Mouse (Mus musculus) CH12.LX (cell line): ENCODE measurements around the gene Dhx36. TPM values are rescaled to one million over a fixed set of nuclear protein-coding genes. Genes with fewer than 3 reads are reported as not detected.
A peak's percentile ranks its signal among the peaks of the same experiment; 100 is the strongest.

Source experiments
- DNase-seq: peaks from one replicate; pipeline ENCODE4 v3.0.0-alpha.2; 2013; ENCODE audit errors: extremely low read depth
- H3K27ac ChIP-seq: 2 replicates; pipeline ENCODE4 v1.5.1; 2012; ENCODE audit warnings: low read depth, mild to moderate bottlenecking, control low read depth, moderate library complexity; ENCODE audit not compliant: insufficient read depth
- H3K27me3 ChIP-seq: replicated peaks from 2 replicates; pipeline ENCODE3; 2012; ENCODE audit warnings: inconsistent platforms
- H3K36me3 ChIP-seq, 2 experiments: replicated peaks in 1 of 2; 2 replicates each; pipeline versions ENCODE3 to v1.6.1; 2012; ENCODE audit warnings: inconsistent platforms in 1 of 2, low read length in 1 of 2, mild to moderate bottlenecking in 1 of 2, mixed read lengths in 1 of 2, moderate library complexity in 1 of 2; ENCODE audit not compliant: control insufficient read depth in 1 of 2, insufficient read depth in 1 of 2
- H3K4me1 ChIP-seq, 2 experiments: 2 replicates each; pipeline ENCODE4 v1.6.1; 2012; ENCODE audit warnings: inconsistent platforms in 1 of 2, moderate library complexity in 1 of 2; ENCODE audit not compliant: insufficient read depth in 2 of 2, control insufficient read depth in 1 of 2
- H3K4me2 ChIP-seq: 2 replicates; pipeline ENCODE4 v1.6.1; 2012; ENCODE audit warnings: low read depth, mild to moderate bottlenecking, control low read depth; ENCODE audit not compliant: poor library complexity, insufficient read depth, severe bottlenecking
- H3K4me3 ChIP-seq, 3 experiments: fragments of 150-350 bp in 1 of 3; sonication (generic) in 1 of 3; replicated peaks in 1 of 3; 2 replicates each; pipeline versions ENCODE3 to v1.5.1; 2011 to 2012; ENCODE audit warnings: low read depth in 2 of 3, low read length in 2 of 3, mild to moderate bottlenecking in 2 of 3, moderate library complexity in 2 of 3, control low read depth in 1 of 3, improper control_type of control experiment in 1 of 3, inconsistent platforms in 1 of 3, mixed read lengths in 1 of 3; ENCODE audit not compliant: poor library complexity in 1 of 3
- H3K79me2 ChIP-seq: replicated peaks from 2 replicates; pipeline ENCODE4 v1.6.1; 2012; ENCODE audit warnings: mild to moderate bottlenecking, moderate library complexity; ENCODE audit not compliant: control insufficient read depth, poor library complexity, insufficient read depth, severe bottlenecking; ENCODE audit errors: extremely low read depth
- H3K9ac ChIP-seq: 2 replicates; pipeline ENCODE4 v1.6.1; 2012; ENCODE audit warnings: low read depth, mild to moderate bottlenecking, control low read depth, moderate library complexity; ENCODE audit not compliant: insufficient read depth
- H3K9me3 ChIP-seq: replicated peaks from 2 replicates; pipeline ENCODE3; 2012; ENCODE audit warnings: low read length, inconsistent platforms, mixed read lengths
- CTCF ChIP-seq, 2 experiments: IDR thresholded peaks in 1 of 2; conservative IDR thresholded peaks in 1 of 2; 2 replicates each; pipeline ENCODE4 v1.5.1; 2011 to 2012; ENCODE audit warnings: low read depth in 2 of 2, low read length in 2 of 2, improper control_type of control experiment in 1 of 2, inconsistent platforms in 1 of 2, mild to moderate bottlenecking in 1 of 2, moderate library complexity in 1 of 2
- ELF1 ChIP-seq: IDR thresholded peaks from 2 replicates; pipeline ENCODE4 v1.6.1; 2014; ENCODE audit warnings: low read depth, mild to moderate bottlenecking, inconsistent platforms, low read length, improper control_type of control experiment
- ETS1 ChIP-seq: conservative IDR thresholded peaks from 2 replicates; pipeline ENCODE4 v1.6.1; 2012; ENCODE audit warnings: low read depth, mild to moderate bottlenecking, inconsistent platforms, low read length, improper control_type of control experiment, moderate library complexity
- GABPA ChIP-seq: IDR thresholded peaks from 2 replicates; pipeline ENCODE4 v1.6.1; 2012; ENCODE audit warnings: low read depth, low read length, improper control_type of control experiment, inconsistent platforms; ENCODE audit not compliant: insufficient replicate concordance
- IRF4 ChIP-seq: IDR thresholded peaks from 2 replicates; pipeline ENCODE4 v1.6.1; 2014; ENCODE audit warnings: low read depth, mild to moderate bottlenecking, inconsistent platforms, low read length, improper control_type of control experiment
- JUND ChIP-seq: conservative IDR thresholded peaks from 2 replicates; pipeline ENCODE4 v1.6.1; 2011; ENCODE audit warnings: low read depth, low read length, improper control_type of control experiment
- KAT2A ChIP-seq: IDR thresholded peaks from 2 replicates; pipeline ENCODE4 v1.6.1; 2012; ENCODE audit warnings: low read length, improper control_type of control experiment, inconsistent platforms; ENCODE audit not compliant: insufficient replicate concordance
- MAZ ChIP-seq: IDR thresholded peaks from 2 replicates; pipeline ENCODE4 v1.6.1; 2012; ENCODE audit warnings: low read depth, mild to moderate bottlenecking, inconsistent platforms, low read length, improper control_type of control experiment, moderate library complexity
- MEF2A ChIP-seq: IDR thresholded peaks from 2 replicates; pipeline ENCODE4 v1.6.1; 2014; ENCODE audit warnings: low read depth, mild to moderate bottlenecking, inconsistent platforms, low read length, improper control_type of control experiment, borderline replicate concordance
- MYC ChIP-seq: IDR thresholded peaks from 2 replicates; pipeline ENCODE4 v1.6.1; 2011; ENCODE audit warnings: low read depth, mild to moderate bottlenecking, improper control_type of control experiment, low read length
- NELFE ChIP-seq: IDR thresholded peaks from 2 replicates; pipeline ENCODE4 v1.6.1; 2011; ENCODE audit warnings: low read depth, low read length, improper control_type of control experiment
- RAD21 ChIP-seq: IDR thresholded peaks from 2 replicates; pipeline ENCODE4 v1.6.1; 2011; ENCODE audit warnings: low read depth, mild to moderate bottlenecking, low read length, improper control_type of control experiment, moderate library complexity
- RCOR1 ChIP-seq: conservative IDR thresholded peaks from 2 replicates; pipeline ENCODE4 v1.6.1; 2012; ENCODE audit warnings: low read depth, mild to moderate bottlenecking, inconsistent platforms, low read length, improper control_type of control experiment
- SMC3 ChIP-seq: IDR thresholded peaks from 2 replicates; pipeline ENCODE4 v1.6.1; 2011; ENCODE audit warnings: low read depth, low read length, improper control_type of control experiment
- UBTF ChIP-seq: IDR thresholded peaks from 2 replicates; pipeline ENCODE4 v1.6.1; 2012; ENCODE audit warnings: low read depth, mild to moderate bottlenecking, inconsistent platforms, low read length, improper control_type of control experiment, moderate library complexity
- USF2 ChIP-seq: conservative IDR thresholded peaks from 2 replicates; pipeline ENCODE4 v1.6.1; 2011; ENCODE audit warnings: low read depth, low read length, improper control_type of control experiment
- ZC3H11A ChIP-seq: IDR thresholded peaks from 2 replicates; pipeline ENCODE4 v1.6.1; 2012; ENCODE audit warnings: low read depth, mild to moderate bottlenecking, inconsistent platforms, low read length, improper control_type of control experiment
- ZMIZ1 ChIP-seq: IDR thresholded peaks from 2 replicates; pipeline ENCODE4 v1.6.1; 2012; ENCODE audit warnings: low read depth, mild to moderate bottlenecking, inconsistent platforms, low read length, improper control_type of control experiment
- ZNF384 ChIP-seq: IDR thresholded peaks from 2 replicates; pipeline ENCODE4 v1.6.1; 2012; ENCODE audit warnings: low read depth, low read length, improper control_type of control experiment, inconsistent platforms
- dilution Hi-C: fragments of 300-500 bp; cut with MboI; formaldehyde crosslinking; loops from 2 replicates; pipeline ENCODE4 v1.14.3; 2020; ENCODE audit warnings: low sequenced_read_pairs; ENCODE audit not compliant: extremely low pct_unique_long_range_greater_than_20kb, extremely low pct_ligation_motif_present
- in situ Hi-C: fragments of 300-500 bp; cut with MboI; formaldehyde crosslinking; loops from 3 replicates; pipeline ENCODE4 v1.14.3; 2019; ENCODE audit warnings: low sequenced_read_pairs, low pct_ligation_motif_present, low pct_unique_long_range_greater_than_20kb, mixed read lengths
- polyA plus RNA-seq: library from polyadenylated mRNA; unstranded; fragments of >175 nt; gene quantifications from 2 replicates; pipeline ENCODE4 v1.2.1, GENCODE M21; 2012; ENCODE audit warnings: low read depth; ENCODE audit not compliant: insufficient read length
- total RNA-seq, 2 experiments: library from RNA; depleted of rRNA; stranded (reverse); fragments of 300-350 nt in 1 of 2; fragments of >200 nt in 1 of 2; gene quantifications; 2 replicates each; pipeline ENCODE4 v1.2.3; 2012 to 2014

Dhx36 gene
- total and polyA plus RNA-seq, 3 experiments = 29.7 to 66.3 (median 35.0) TPM

- no peak for DNase-seq
- no peak for TF ChIP-seq MEF2A
- no peak for TF ChIP-seq UBTF
- no peak for TF ChIP-seq GABPA
- no peak for TF ChIP-seq IRF4
- no peak for TF ChIP-seq USF2
- TF ChIP-seq NELFE = no peak
- no peak for TF ChIP-seq ZMIZ1
- no peak for TF ChIP-seq CTCF (conservative IDR thresholded peaks at IDR 0.05 in 1 of 2, IDR thresholded peaks at IDR 0.05 in 1 of 2; ENCODE audit: low read depth in 2 of 2, low read length in 2 of 2)
- TF ChIP-seq ELF1 = no peak
- TF ChIP-seq ZNF384 = no peak
- TF ChIP-seq RCOR1 = no peak
- TF ChIP-seq ZC3H11A = no peak
- TF ChIP-seq KAT2A = no peak
- TF ChIP-seq MYC = no peak
- TF ChIP-seq MAZ = no peak
- TF ChIP-seq ETS1 = no peak
- no peak for TF ChIP-seq JUND
- H3K79me2 ChIP-seq = no peaks in the 10 kb centered on the region
- no peak overlapping the region for H3K4me3 ChIP-seq
- in situ Hi-C loops = no loop called here
- H3K4me2 ChIP-seq = no peak overlapping the region
- no peaks in the 10 kb centered on the region for H3K27me3 ChIP-seq
- no peaks in the 10 kb centered on the region for H3K9me3 ChIP-seq
- H3K9ac ChIP-seq = no peak overlapping the region
- H3K4me1 ChIP-seq = no peaks in the 10 kb centered on the region; a peak in 1 of 4 replicates
- no peaks in the 10 kb centered on the region for H3K36me3 ChIP-seq
- no peak overlapping the region for H3K27ac ChIP-seq
- dilution Hi-C loops = no loop called here
Measured at GRCm38 (mm10) chr3:62452961-62453360, 53.8 kb downstream of the Dhx36 start.

- peak in 1 of 2 experiments; percentile 32; a peak in 2 of 4 replicates for TF ChIP-seq CTCF (conservative IDR thresholded peaks at IDR 0.05 in 1 of 2, IDR thresholded peaks at IDR 0.05 in 1 of 2; ENCODE audit: low read depth in 2 of 2, low read length in 2 of 2)
- TF ChIP-seq RAD21 = peak; percentile 27
- peak; percentile 23 for TF ChIP-seq SMC3
- no peak for TF ChIP-seq ETS1
Measured at GRCm38 (mm10) chr3:62449871-62450496, 56.8 kb downstream of the Dhx36 start.

More at GRCm38 (mm10) chr3:62449871-62450496, 56.8 kb downstream of the Dhx36 start:
- in situ Hi-C loops = no loop called here
- Histone ChIP-seq H3K4me2 (no peak overlapping the region), H3K79me2 (no peaks in the 10 kb centered on the region), H3K9ac (no peak overlapping the region), H3K27ac (no peak overlapping the region), H3K36me3 (no peaks in the 10 kb centered on the region), H3K27me3 (no peaks in the 10 kb centered on the region), H3K4me3 (no peak overlapping the region), H3K9me3 (no peaks in the 10 kb centered on the region), H3K4me1 (no peaks in the 10 kb centered on the region; a peak in 1 of 4 replicates)
- dilution Hi-C loops = no loop called here
- DNase-seq = no peak
